Mouse (Mus musculus) regulatory T cell (primary cell): ENCODE measurements around the gene Clca3a2.
"Not testable (repeated sequence)": the region's sequence is repeated elsewhere in the genome, so short reads cannot be mapped to it uniquely, and the experiment has no call there.

Experiments used
- in situ Hi-C: fragments of 300-600 bp; cut with MboI, MseI; formaldehyde crosslinking; loops from one replicate; pipeline ENCODE4 v1.15.1; 2025; ENCODE audit warnings: high pct_unique_total_duplicates

Gene Clca3a2

DNA sequence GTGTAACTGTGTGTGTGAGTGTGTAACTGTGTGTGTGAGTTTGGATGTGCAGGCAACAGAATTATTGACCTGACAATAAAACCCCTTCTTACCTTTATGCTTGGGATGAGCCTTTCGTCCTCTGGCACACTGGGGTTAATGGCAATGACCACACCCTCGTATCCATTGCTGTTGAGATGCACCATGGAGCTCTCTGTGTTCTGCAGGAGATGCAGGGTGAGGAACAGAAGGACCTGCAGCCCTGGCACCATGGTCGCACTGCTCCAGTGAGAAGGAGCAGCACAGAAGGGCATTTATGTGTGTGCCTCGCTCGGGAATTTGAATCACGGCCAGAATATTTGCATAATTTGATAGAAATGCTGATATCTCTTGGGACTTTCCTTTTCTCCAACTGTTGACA, at the start of gene Clca3a2:
Clca3a2 (minus strand) TSS at position 276 of the 400 bp plus-strand sequence.
- in situ Hi-C loops, result not testable (repeated sequence)

GRCm38 (mm10) chr3:144849584-144849983, 30.3 kb upstream of the Clca3a2 start:
- in situ Hi-C loops, result no loop called here

DNA sequence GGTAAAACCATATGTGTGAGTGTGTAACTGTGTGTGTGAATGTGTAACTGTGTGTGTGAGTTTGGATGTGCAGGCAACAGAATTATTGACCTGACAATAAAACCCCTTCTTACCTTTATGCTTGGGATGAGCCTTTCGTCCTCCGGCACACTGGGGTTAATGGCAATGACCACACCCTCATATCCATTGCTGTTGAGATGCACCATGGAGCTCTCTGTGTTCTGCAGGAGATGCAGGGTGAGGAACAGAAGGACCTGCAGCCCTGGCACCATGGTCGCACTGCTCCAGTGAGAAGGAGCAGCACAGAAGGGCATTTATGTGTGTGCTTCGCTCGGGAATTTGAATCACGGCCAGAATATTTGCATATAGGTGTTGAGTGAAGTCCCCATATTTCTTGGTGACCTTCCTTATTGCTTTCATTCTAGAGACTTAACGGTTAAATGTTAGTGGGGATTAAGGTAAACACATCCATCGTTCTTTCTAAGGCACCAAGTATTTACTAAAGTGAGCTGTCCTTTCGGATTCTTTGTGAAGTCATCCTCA, 29.8 kb upstream of the Clca3a2 start, which contains the start of gene Clca3b:
Clca3b (minus strand) TSS at position 344 of the 543 bp plus-strand sequence.
- in situ Hi-C loops, result not testable (repeated sequence)

DNA sequence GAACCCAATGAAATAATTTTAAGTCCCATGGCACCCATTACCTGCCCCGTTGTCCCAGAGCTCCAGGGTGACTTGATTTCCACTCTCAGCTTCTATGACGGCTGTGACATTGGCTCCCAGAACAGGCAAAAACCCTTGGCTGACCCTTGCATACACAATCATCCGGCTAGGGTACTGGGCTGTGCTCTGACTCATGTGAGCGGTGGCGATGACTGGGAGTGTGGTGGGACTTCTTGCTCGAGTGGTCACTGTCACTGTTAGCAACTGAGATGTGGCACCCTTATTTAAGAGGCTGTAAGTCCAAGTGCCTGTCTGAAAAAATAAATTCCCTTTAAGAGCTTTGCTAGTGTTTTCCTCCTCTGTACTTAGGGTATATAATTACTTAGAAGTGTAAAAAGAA, 8.0 kb upstream of the Clca3a2 start:
- in situ Hi-C loops, result no loop called here

- in situ Hi-C loops, result no loop called here
Observed at GRCm38 (mm10) chr3:144825151-144825550, 5.9 kb upstream of the Clca3a2 start.

DNA sequence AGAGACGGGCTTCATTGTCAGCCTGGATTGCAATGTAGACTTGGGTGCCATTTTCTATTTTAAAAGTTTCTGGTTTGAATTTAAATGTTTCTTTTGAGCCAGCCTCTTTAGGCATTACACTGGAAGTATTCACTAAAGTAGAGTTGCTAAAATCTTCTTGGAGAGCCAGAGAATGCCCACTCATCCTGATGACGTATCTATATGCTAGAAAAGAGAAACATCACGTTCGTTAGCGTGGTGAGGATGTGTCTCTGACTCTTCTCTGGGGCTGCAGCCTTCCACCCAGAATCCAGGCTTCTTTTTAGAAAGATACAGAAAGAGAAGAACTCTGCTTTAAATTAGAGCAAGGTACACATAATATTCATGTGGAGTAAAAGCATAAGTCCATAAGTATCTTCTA, 4.0 kb upstream of the Clca3a2 start:
- in situ Hi-C loops, result no loop called here

DNA sequence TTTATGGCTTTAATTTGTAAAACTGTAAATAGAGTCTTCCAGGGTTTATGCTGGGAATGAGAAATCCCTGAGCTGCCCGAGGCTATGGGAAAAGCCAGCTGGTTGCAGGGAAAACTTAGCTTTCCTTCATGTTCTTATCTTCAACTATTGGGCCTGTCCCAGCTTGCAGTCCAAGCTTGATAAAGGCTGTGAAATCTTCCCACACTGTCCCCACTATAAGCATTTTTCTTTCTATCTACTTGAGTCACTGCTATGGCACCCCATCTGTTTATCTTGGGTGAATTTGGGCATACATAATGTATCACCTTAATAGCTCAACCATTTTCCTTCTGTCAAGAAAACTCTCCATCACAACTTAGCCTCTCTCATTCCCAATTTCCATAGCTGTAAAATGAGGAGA, 1.3 kb upstream of the Clca3a2 start:
- in situ Hi-C loops, result no loop called here

- in situ Hi-C loops, result not testable (repeated sequence)
Observed at GRCm38 (mm10) chr3:144813336-144813735, 6.0 kb downstream of the Clca3a2 start.

- in situ Hi-C loops, result no loop called here
Observed at GRCm38 (mm10) chr3:144811821-144812220, 7.5 kb downstream of the Clca3a2 start.

GRCm38 (mm10) chr3:144808153-144808925, 11.0 kb downstream of the Clca3a2 start:
- in situ Hi-C loops, result loop anchor here (5.0 kb wide), 1 partner anchor 61 kb away; no protein-coding TSS in a partner anchor

DNA sequence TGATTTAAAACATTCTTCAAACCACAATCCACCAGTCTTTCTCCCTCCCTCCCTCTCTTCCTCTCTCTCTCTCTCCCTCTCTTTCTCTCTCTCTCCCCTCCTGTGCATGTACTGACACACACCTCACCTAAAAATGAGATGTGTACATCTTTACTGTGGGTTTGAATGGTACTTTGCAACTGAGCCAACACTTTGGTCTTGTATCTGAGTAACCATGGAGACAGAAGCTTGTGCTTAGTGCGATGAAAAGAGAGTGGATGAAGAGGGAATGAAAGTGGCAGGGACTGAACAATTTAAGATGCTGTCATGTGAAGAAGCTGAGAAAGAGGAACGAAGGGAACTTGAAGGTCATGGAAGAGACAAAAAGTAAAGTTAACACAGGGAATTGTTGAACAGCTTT, 12.7 kb downstream of the Clca3a2 start:
- in situ Hi-C loops, result loop anchor here (5.0 kb wide), 1 partner anchor 59 kb away; no protein-coding TSS in a partner anchor

DNA sequence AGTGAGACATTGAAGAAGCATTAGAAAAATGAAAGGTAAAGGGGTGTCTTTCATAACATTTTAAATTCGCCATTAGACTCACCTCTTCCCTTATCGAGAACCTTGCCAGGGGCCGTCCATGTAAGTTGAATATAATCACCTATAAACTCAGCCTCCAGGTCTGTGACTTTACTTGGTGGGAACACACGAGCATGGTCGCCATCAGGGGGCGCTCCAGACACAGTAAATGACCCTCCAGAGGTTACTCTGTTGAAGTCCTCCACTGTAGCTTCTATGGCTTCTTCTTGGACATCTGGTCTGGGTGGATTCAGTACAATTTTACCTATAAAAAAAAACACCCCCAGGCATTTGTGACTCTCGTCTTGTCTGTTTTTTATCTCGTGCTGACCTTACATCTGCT, 17.4 kb downstream of the Clca3a2 start:
- in situ Hi-C loops, result no loop called here

- in situ Hi-C loops, result no loop called here
Observed at GRCm38 (mm10) chr3:144785181-144786148, 33.8 kb downstream of the Clca3a2 start.

DNA sequence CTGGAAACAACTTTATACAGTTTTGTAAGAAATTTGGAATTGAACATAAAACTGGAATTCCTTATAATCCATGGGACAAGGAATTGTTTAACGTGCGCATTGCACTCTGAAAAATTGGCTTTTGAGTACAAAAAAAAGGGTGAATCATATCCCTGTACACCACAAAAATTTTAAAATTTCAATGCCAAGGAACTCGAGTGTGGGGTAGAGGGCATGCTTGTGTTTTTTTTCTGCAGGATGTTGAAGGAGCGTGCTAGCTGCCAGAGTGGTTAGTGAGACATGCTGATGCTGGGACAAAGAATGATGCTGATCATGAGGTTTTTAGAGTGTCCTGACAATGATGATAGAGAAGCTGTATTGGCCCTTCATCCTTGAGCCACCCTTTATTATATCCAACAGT, 54.1 kb downstream of the Clca3a2 start:
- in situ Hi-C loops, result no loop called here

- in situ Hi-C loops, result no loop called here
Observed at GRCm38 (mm10) chr3:144761454-144761853, 57.8 kb downstream of the Clca3a2 start.

- in situ Hi-C loops, result no loop called here
Observed at GRCm38 (mm10) chr3:144760592-144761309, 58.5 kb downstream of the Clca3a2 start, which contains the start of gene Clca3a1. TSS of gene Clca3a1 (minus strand) at chr3:144760977.

GRCm38 (mm10) chr3:144759719-144760118, 59.6 kb downstream of the Clca3a2 start:
- in situ Hi-C loops, result loop anchor here (10.0 kb wide), 1 partner anchor 935 kb away; no protein-coding TSS in a partner anchor

DNA sequence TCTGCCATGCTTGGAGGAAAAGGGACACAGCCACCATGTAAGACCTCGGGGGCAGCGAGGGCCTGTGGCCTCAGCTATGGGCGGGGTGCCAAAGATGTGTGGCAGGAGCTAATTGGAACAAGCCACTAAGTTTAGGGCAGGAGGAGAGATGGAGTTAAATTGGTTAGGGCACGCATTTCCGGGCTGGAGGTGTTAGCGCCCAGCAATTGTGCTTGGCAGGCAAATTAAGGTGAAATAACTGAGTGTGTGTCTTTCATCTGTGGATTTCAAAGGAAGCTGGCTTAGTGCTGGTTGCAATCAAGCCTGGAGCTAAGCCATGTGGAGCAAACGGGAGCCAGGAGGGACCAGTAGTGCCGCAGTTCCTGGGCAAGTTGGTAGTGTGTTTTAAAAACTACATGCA, 63.2 kb downstream of the Clca3a2 start:
- in situ Hi-C loops, result loop anchor here (10.0 kb wide), 1 partner anchor 931 kb away; no protein-coding TSS in a partner anchor

DNA sequence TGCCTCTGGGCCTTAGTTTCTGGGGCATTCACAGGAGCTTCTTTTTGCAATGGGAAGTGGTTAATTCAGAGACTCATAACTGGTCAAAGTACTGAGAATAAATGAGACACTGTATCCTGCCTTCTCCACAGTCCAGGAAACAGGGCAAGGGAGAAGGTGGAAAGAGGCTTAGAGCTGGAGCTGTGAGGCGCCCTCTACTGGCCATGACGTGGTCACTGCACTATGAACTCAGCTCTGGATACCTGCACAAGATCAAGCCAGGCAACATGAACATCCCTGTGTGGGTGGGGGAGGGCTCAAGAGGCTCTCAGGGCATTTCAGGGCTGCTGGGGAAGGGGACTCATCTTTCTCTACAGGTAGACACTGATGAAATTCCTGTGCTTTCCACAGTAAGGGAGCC, 66.2 kb downstream of the Clca3a2 start:
- in situ Hi-C loops, result loop anchor here (10.0 kb wide), 1 partner anchor 928 kb away; no protein-coding TSS in a partner anchor

DNA sequence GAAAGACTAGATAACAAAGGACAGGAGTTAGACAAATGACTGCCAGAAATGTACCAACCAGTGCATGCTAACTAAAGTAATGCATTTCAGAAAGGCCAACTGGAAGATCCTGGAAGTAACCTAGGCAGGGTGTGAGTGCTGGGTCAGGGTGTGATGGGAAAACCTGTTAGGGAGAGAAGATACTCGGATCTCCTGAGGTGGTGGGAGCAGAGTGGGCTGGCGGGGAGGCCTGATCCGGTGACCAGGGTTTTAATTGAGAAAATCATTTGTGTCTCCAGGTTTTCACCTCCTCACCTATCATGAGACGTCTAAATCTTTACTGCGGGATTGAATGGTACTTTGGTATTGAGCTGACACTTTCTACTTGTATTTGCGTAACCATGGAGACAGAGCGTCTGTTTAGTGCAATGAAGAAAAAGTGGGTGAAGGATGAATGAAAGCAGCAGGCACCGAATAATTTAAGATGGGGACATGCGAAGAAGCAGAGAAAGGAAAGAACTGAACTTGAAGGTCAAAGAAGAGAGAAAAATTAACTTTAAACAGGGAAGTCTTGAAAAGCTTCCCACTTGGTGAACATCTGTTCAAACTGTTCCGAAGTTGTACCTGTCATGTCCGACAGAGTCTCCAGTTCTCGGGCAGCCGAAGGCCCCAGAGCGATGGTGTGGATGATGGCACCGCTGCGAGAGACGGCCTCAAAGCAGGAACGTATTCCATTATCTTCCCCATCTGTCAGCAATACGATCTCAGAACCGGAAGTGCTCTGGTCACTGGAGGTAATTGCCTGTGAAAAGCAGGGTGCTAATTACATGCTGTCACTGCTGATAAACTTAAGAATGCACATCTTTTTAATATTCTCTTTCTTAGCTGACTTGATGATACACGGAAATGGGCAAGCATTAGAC, 70.0 kb downstream of the Clca3a2 start:
- in situ Hi-C loops, result loop anchor here (5.0 kb wide), 1 partner anchor 58 kb away; no protein-coding TSS in a partner anchor
